Mouse (Mus musculus) bone marrow, adult 2 months (tissue): ENCODE data around the gene 2610507B11Rik. TPM values are rescaled to one million over a fixed set of nuclear protein-coding genes. Genes with fewer than 3 reads are reported as not detected.
A peak's percentile ranks its signal among the peaks of the same experiment; 100 is the strongest.

ENCODE experiments used
- H3K27ac ChIP-seq: fragments of 200-500 bp; 2 replicates; pipeline ENCODE4 v1.5.1; 2012; ENCODE audit warnings: low read depth, mild to moderate bottlenecking, control low read depth, inconsistent platforms, low read length; ENCODE audit not compliant: control insufficient read depth, poor library complexity, insufficient read depth
- H3K4me1 ChIP-seq: fragments of 200-500 bp; 2 replicates; pipeline ENCODE4 v1.6.1; 2011; ENCODE audit warnings: low read length; ENCODE audit not compliant: control insufficient read depth, insufficient read depth
- H3K4me3 ChIP-seq: fragments of 200-500 bp; replicated peaks from 2 replicates; pipeline ENCODE3; 2011; ENCODE audit warnings: mild to moderate bottlenecking, low read depth, low read length, control low read depth; ENCODE audit not compliant: control insufficient read depth
- CTCF ChIP-seq: fragments of 200-500 bp; IDR thresholded peaks from 2 replicates; pipeline ENCODE4 v1.5.1; 2011; ENCODE audit warnings: low read length, control low read depth; ENCODE audit not compliant: control insufficient read depth, insufficient read depth
- POLR2A ChIP-seq: fragments of 200-500 bp; IDR thresholded peaks from 2 replicates; pipeline ENCODE4 v1.6.1; 2011; ENCODE audit warnings: low read depth, mild to moderate bottlenecking, control low read depth, low read length, borderline replicate concordance; ENCODE audit not compliant: control insufficient read depth
- WGBS: fragments of 180-500 bp; shearing (Covaris S2); methylation state at CpG from one replicate; pipeline ENCODE4 v1.1.7; 2018; 5-methylcytosine and 5-hydroxymethylcytosine counted together
- polyA plus RNA-seq: library from polyadenylated mRNA; stranded (reverse); fragments of >200 nt; gene quantifications from 2 replicates; pipeline ENCODE4 v1.2.4, GENCODE M21; 2011; ENCODE audit warnings: low replicate concordance; ENCODE audit not compliant: missing spikeins, insufficient read depth, insufficient read length

Gene 2610507B11Rik
- polyA plus RNA-seq, 1 experiment, result 50.3 TPM

DNA sequence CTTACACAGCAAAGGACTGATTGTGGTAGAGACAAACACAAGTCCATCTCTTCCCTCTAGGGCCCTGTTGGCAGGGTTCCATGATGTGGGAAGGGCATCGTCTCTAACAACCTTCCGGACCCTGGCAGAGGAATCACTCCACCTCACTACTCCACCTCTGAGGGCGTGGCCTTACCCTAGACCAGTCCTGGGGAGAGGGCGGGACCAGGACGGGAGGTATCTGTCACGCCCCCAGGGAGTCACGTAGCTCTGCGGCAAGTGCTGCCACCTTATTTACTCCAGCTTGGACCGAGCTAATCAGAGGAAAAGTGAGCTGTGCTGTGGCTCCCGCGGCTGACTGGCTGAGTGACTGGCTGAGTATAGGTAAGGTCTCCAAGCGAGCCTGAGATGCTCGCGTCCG lies 61.3 kb downstream of the 2610507B11Rik start, which contains the start of gene Aldoc:
Gene Aldoc, plus strand, starts transcription at position 109 of the 400 bp plus-strand sequence.
- WGBS, result 6% methylated on average over 15 of the region's 15 CpGs
- Histone ChIP-seq H3K4me1 (peaks cover 4% of the 10 kb centered on the region; the same call in 1 of the 2 replicates), H3K4me3 (peak within 1 kb of the TSS; percentile 15), H3K27ac (no peak within 1 kb of the TSS)
- TF ChIP-seq POLR2A (no peak), CTCF (no peak)

DNA sequence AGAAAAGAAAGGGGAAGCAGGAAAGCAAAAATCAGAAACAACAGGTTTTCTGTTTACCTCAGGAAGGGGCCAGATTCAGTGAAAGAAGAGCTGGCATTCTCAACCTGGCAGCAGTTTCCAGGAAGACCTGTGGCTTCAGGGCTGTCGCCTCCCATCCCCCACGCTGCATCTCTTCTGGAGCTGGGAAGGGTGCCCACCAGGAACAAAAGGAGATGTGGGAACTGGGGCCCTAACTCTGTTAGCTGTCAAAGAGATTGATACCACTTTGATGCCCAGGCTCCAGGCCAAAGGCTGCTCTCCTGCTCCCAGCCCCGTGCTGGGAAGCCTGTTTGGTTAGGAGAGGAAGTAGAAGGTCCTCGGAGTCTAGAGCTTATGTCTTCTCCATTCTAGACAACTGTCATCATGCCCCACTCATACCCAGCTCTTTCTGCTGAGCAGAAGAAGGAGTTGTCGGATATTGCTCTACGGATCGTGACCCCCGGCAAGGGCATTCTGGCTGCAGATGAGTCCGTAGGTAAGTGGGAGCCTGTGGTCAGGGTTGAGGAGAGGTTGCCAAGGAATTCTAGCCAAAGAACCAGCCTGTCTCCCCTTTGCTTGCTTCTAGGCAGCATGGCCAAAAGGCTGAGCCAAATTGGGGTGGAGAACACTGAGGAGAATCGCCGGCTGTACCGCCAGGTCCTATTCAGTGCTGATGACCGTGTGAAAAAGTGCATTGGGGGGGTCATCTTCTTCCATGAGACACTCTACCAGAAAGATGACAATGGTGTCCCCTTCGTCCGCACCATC lies 62.6 kb downstream of the 2610507B11Rik start:
- Histone ChIP-seq H3K4me3 (no peak overlapping the region), H3K4me1 (peaks cover 4% of the 10 kb centered on the region; the same call in 1 of the 2 replicates), H3K27ac (no peak overlapping the region)
- 82% methylated on average over 15 of the region's 15 CpGs for WGBS
- TF ChIP-seq CTCF (no peak), POLR2A (no peak)

DNA sequence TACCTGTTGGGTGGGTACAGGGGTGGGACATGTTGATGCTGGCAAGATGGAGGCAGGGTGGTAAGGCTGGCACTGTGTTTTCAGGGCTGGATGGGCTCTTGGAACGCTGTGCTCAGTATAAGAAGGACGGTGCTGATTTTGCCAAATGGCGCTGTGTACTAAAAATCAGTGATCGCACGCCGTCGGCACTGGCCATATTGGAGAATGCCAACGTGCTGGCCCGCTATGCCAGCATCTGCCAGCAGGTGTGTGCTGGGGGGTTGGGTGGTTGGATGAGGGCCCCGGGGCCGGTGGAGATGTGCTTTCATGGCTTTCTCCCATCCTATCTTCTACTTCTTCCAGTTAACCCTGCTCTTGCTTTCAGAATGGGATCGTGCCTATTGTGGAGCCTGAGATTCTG lies 63.4 kb downstream of the 2610507B11Rik start:
- Histone ChIP-seq H3K27ac (no peak overlapping the region), H3K4me3 (no peak overlapping the region), H3K4me1 (peaks cover 4% of the 10 kb centered on the region; the same call in 1 of the 2 replicates)
- 93% methylated on average over 12 of the region's 12 CpGs for WGBS
- TF ChIP-seq POLR2A (no peak), CTCF (no peak)

DNA sequence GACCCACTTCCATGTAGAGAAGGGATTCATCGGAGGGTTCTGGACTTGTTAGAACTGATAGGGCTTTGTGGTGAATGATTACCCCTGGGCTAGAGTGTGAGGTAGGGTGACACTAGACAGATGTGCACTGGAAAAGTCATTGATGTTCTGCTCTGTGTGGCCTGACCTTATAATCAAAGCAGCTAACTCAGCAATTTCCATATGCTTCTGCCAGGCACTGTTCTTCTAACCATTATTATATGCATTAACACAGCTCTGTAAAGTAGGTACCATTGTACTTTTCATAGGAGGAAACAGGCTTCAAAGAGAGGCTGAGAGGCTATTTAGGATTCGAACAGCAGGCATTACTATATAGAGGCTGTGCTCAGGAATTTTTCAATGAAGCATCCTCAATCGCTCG lies 65.7 kb downstream of the 2610507B11Rik start:
- TF ChIP-seq CTCF (no peak), POLR2A (no peak)
- WGBS, result 92% methylated on average over 4 of the region's 4 CpGs
- peaks cover 4% of the 10 kb centered on the region; the same call in 1 of the 2 replicates for H3K4me1 ChIP-seq
- no peak overlapping the region for H3K27ac ChIP-seq
- no peak overlapping the region for H3K4me3 ChIP-seq

DNA sequence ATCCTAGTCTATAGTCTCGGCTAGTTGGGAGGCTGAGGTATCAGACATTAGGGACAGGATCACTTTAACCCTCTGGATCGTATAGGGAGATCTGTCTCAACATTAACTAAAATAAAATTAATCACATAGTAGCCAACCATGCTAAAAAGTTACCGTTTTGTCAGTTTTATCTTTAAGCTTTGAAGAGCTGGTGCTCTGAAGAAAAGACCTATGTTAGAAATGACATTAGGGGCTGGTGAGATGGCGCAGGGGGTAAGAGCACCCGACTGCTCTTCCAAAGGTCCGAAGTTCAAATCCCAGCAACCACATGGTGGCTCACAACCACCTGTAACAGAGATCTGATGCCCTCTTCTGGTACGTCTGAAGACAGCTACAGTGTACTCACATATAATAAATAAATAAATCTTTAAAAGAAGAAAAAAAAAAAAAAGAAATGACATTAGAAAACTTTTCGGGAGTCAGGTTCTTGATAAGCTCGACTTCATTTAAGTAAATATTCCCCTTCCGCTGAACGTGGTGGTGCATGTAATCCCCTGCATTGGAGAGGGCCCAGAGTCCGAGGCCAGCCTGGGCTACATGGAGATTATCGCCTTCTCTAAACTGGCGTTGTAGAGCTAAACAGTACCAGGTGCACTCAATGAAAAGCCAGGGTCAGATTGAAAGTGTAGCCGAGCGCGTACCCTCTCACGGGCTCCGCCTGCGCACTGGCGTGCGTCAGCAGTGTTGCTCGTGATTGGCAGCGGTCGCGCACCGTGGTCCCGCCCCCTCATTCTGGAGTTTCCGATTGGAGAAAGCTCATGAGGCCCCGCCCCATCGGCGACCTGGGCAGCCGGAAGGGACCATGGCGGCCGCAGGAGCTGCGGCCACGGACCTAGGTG lies 66.3 kb downstream of the 2610507B11Rik start, which contains the start of gene Pigs:
Gene Pigs, plus strand, starts transcription at position 782 of the 878 bp plus-strand sequence.
- H3K27ac ChIP-seq, result peak within 1 kb of the TSS; percentile 37
- H3K4me1 ChIP-seq, result peaks cover 2% of the 10 kb centered on the region; the same call in 1 of the 2 replicates
- peak; percentile 68; the same call in 1 of the 2 replicates for TF ChIP-seq POLR2A
- no peak for TF ChIP-seq CTCF
- H3K4me3 ChIP-seq, result peak within 1 kb of the TSS; percentile 95
- WGBS, result 8% methylated on average over 37 of the region's 37 CpGs

DNA sequence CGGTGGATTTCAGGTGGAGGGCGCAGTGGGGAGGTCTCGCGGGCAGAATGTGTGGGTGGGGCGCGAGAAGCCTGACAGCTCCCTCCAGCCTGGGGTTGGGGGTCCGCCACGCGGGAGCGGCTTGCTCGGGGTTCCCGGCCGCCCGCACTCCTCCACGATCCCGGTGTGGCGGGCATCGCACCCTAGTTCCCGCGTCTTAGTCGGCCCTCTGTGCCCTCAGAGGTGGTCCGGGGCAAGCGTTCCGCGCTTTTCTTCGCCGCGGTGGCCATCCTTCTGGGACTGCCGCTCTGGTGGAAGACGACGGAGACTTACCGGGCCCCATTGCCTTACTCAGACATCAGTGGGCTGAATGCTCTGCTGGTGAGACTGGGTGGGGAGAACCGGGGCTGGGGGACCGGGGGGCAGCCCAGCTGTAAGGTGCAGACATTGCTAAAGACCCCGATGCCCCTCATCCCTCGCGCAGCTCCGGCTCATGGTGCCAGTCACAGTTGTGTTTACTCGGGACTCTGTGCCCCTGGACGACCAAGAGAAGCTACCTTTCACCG lies 67.0 kb downstream of the 2610507B11Rik start:
- WGBS, result under 1% methylated on average over 41 of the region's 41 CpGs
- no peaks in the 10 kb centered on the region; the same call in 1 of the 2 replicates for H3K4me1 ChIP-seq
- H3K4me3 ChIP-seq, result peak overlapping the region; percentile 95
- H3K27ac ChIP-seq, result peak overlapping the region; percentile 37
- TF ChIP-seq CTCF, result no peak

DNA sequence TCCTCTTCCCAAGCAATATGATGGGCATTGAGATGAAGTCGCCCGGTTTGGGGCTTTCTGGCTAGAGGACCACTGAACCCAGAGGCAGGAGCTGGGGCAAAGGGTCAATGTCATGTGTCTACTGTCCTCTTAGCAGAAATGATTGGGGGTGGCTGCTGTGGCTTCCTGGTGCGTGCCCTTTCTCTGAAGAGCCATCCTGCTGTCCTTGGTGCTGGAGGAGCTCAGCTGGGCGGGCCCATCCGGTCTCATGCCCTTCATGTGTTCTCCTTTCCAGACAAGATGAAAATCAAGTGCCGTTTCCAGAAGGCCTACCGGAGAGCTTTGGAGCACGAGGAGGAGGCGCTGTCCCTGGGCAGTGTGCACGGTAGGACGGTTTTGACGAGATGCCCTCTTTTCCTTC lies 71.1 kb downstream of the 2610507B11Rik start:
- Histone ChIP-seq H3K4me3 (no peak overlapping the region), H3K4me1 (no peaks in the 10 kb centered on the region; the same call in 1 of the 2 replicates), H3K27ac (no peak overlapping the region)
- TF ChIP-seq POLR2A, result no peak
- TF ChIP-seq CTCF, result no peak
- 95% methylated on average over 12 of the region's 12 CpGs for WGBS

DNA sequence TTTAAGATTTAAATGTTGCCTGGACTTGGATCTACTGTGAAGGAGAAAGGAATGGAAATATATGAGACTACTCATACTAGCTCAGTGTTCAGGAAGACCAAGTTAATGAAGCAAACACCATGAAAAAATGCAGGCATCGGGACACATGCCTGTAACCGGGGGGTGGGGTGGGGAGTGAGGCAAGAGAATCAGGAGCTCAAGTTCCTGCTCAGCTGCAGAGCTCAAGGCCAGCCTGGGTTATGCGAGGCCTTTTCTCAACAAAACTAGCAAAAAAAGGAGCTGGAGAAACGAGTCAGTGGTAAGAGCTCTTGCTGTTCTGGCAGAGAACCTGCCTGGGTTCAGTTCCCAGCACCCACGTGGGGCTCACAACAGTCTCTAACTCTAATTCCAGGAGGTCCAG lies 72.4 kb downstream of the 2610507B11Rik start:
- TF ChIP-seq POLR2A (no peak), CTCF (no peak)
- Histone ChIP-seq H3K27ac (no peak overlapping the region), H3K4me3 (no peak overlapping the region), H3K4me1 (no peaks in the 10 kb centered on the region; the same call in 1 of the 2 replicates)
- 83% methylated on average over 5 of the region's 5 CpGs for WGBS
